Mouse (Mus musculus): ENCODE measurements around the gene Fign. TPM values are rescaled to one million over a fixed set of nuclear protein-coding genes. Genes with fewer than 3 reads are reported as not detected.

Fign gene
- polyA plus RNA-seq, 1 experiment from 2014 or later: 6.8 TPM

DNA sequence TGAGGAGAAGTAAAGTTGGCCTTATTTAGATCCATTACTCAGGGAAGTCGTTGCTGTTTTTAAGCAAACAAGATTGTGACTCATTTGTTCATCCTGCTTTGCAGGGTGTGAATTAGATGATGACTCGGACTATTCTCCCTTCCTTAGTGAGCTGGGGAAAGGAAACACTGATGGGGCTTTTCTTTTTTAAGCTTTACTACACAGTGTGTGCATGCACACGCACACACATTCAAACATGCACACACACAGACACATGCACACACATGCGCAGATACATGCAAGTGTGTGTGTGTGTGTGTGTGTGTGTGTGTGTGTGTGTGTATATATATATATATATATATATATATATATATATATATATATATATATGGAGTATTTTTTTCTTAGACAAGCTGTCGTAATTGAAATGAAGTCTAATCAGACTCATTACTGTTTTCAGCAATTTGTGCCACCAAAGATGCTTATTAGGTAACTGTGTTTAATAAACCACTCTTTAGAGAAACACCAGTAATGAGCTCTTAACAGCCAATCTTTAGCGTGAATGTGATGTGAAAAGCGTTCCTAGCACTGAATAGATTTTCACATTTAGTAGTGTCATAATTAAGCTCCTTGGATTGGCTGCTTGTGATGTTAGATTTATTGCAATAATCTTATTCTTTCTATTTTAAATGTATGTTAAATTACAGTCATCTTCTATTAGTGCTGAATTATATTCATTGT is 103.4 kb downstream of the Fign start:
- Histone ChIP-seq H3K36me3 (ENCODE audit: control insufficient read depth, insufficient read depth) (no peaks in the 10 kb centered on the region), H3K4me1 (ENCODE audit: control insufficient read depth, insufficient read depth, low read length) (peaks cover 3% of the 10 kb centered on the region; the same call in 1 of the 2 replicates), H3K9me3 (replicated peaks; ENCODE audit: control insufficient read depth, low read length) (no peaks in the 10 kb centered on the region), H3K4me3 (ENCODE audit: low read length) (no peak overlapping the region), H3K4me2 (ENCODE audit: low read depth, low read length) (no peak overlapping the region), H3K27ac (ENCODE audit: low read length) (no peak overlapping the region), H3K27me3 (ENCODE audit: control insufficient read depth, insufficient read depth, low read length) (no peaks in the 10 kb centered on the region), H3K9ac (ENCODE audit: low read length) (no peak overlapping the region)
- WGBS: 67% methylated on average over 7 of the region's 7 CpGs
- no peak for ATAC-seq (replicated peaks; ENCODE audit: extremely low read depth, insufficient read depth, low FRiP score)

- Histone ChIP-seq H3K4me2 (ENCODE audit: low read depth, low read length) (no peak overlapping the region), H3K9me3 (replicated peaks; ENCODE audit: control insufficient read depth, low read length) (no peaks in the 10 kb centered on the region), H3K36me3 (ENCODE audit: control insufficient read depth, insufficient read depth) (no peaks in the 10 kb centered on the region), H3K27me3 (ENCODE audit: control insufficient read depth, insufficient read depth, low read length) (no peaks in the 10 kb centered on the region), H3K4me3 (ENCODE audit: low read length) (no peak overlapping the region), H3K4me1 (ENCODE audit: control insufficient read depth, insufficient read depth, low read length) (peaks cover 14% of the 10 kb centered on the region), H3K27ac (ENCODE audit: low read length) (no peak overlapping the region), H3K9ac (ENCODE audit: low read length) (no peak overlapping the region)
- 86% methylated on average over 2 of the region's 2 CpGs for WGBS
- ATAC-seq (replicated peaks; ENCODE audit: extremely low read depth, insufficient read depth, low FRiP score): no peak
Measured at GRCm38 (mm10) chr2:63985426-63985825, 112.4 kb downstream of the Fign start.

DNA sequence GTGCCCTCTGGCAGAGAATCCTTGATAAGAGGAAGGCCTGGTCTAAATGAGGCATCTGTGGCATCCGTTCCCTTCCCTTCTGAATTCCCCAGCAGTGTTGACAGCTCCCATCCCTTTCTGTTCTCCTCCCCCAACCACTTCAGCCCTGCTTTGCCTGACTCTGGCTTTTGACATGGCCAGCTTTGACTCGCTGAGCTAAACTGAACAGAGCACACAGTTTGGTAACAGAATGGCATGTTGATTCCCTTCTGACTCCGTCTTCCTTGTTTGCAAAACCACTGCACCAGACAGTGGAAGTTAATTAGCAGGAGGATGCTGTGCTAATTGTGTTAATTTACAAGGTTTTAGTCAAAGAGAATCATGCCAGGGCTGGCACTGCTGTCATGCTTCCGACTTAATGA is 115.5 kb downstream of the Fign start:
- Histone ChIP-seq H3K4me1 (ENCODE audit: control insufficient read depth, insufficient read depth, low read length) (peaks cover 12% of the 10 kb centered on the region), H3K27me3 (ENCODE audit: control insufficient read depth, insufficient read depth, low read length) (no peaks in the 10 kb centered on the region), H3K9me3 (replicated peaks; ENCODE audit: control insufficient read depth, low read length) (no peaks in the 10 kb centered on the region), H3K9ac (ENCODE audit: low read length) (no peak overlapping the region), H3K36me3 (ENCODE audit: control insufficient read depth, insufficient read depth) (peaks cover 10% of the 10 kb centered on the region), H3K4me3 (ENCODE audit: low read length) (no peak overlapping the region), H3K4me2 (ENCODE audit: low read depth, low read length) (peak overlapping the region; percentile 50), H3K27ac (ENCODE audit: low read length) (peak overlapping the region; percentile 87)
- 28% methylated on average over 4 of the region's 4 CpGs for WGBS
- ATAC-seq (replicated peaks; ENCODE audit: extremely low read depth, insufficient read depth, low FRiP score): peak; percentile 96

DNA sequence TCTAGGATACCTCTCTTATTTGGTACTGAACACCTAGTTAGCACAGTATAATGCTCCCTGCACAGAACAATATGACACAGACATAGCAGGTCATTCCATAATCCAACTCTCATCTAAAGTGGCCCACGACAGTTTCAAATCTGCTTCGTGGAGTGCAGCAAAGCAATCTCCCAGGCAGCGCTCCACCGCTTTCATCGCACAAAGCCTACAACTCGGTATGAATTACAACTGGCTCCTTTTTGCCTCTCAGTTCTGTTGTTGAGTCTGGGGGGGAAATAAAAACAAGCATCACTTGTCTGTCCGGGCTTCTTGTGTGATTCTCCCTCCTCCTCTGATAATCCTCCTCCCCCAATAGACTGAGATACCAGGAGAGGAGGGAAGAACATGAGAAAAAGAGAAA is 116.4 kb downstream of the Fign start:
- Histone ChIP-seq H3K4me3 (ENCODE audit: low read length) (no peak overlapping the region), H3K36me3 (ENCODE audit: control insufficient read depth, insufficient read depth) (peaks cover 10% of the 10 kb centered on the region), H3K9me3 (replicated peaks; ENCODE audit: control insufficient read depth, low read length) (no peaks in the 10 kb centered on the region), H3K27ac (ENCODE audit: low read length) (peak overlapping the region; percentile 87), H3K4me2 (ENCODE audit: low read depth, low read length) (peak overlapping the region; percentile 50), H3K4me1 (ENCODE audit: control insufficient read depth, insufficient read depth, low read length) (peaks cover 14% of the 10 kb centered on the region), H3K27me3 (ENCODE audit: control insufficient read depth, insufficient read depth, low read length) (no peaks in the 10 kb centered on the region), H3K9ac (ENCODE audit: low read length) (peak overlapping the region; percentile 38)
- WGBS: 31% methylated on average over 7 of the region's 7 CpGs
- no peak for ATAC-seq (replicated peaks; ENCODE audit: extremely low read depth, insufficient read depth, low FRiP score)

DNA sequence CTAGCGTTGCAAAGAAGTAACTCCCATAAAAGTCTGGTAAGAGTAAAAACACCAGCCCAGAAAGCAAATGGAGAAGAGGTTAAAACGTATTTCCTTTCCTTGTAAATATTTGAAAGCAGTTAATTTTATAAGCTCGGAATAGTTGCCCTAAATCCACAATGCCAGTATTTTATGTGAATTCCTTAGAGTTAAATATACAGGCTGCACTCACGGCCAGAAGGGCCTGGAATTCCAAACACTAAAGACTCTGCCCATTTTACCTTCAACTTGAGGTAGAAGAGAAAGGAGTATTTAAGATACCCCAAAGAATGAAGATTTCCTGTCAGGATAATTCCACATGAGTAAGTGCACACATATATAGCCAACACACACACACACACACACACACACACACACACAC is 128.2 kb downstream of the Fign start:
- no peaks in the 10 kb centered on the region for H3K36me3 ChIP-seq (ENCODE audit: control insufficient read depth, insufficient read depth)
- no peaks in the 10 kb centered on the region; the same call in 1 of the 2 replicates for H3K4me1 ChIP-seq (ENCODE audit: control insufficient read depth, insufficient read depth, low read length)
- no peak overlapping the region for H3K27ac ChIP-seq (ENCODE audit: low read length)
- H3K9ac ChIP-seq (ENCODE audit: low read length): no peak overlapping the region
- no peak overlapping the region for H3K4me3 ChIP-seq (ENCODE audit: low read length)
- no peaks in the 10 kb centered on the region for H3K27me3 ChIP-seq (ENCODE audit: control insufficient read depth, insufficient read depth, low read length)
- no peak overlapping the region for H3K4me2 ChIP-seq (ENCODE audit: low read depth, low read length)
- no peaks in the 10 kb centered on the region for H3K9me3 ChIP-seq (replicated peaks; ENCODE audit: control insufficient read depth, low read length)
- ATAC-seq (replicated peaks; ENCODE audit: extremely low read depth, insufficient read depth, low FRiP score): no peak
- WGBS: 80% methylated on average over 4 of the region's 4 CpGs

- Histone ChIP-seq H3K4me2 (ENCODE audit: low read depth, low read length) (no peak overlapping the region), H3K9ac (ENCODE audit: low read length) (no peak overlapping the region), H3K36me3 (ENCODE audit: control insufficient read depth, insufficient read depth) (no peaks in the 10 kb centered on the region), H3K9me3 (replicated peaks; ENCODE audit: control insufficient read depth, low read length) (no peaks in the 10 kb centered on the region), H3K27me3 (ENCODE audit: control insufficient read depth, insufficient read depth, low read length) (no peaks in the 10 kb centered on the region), H3K4me1 (ENCODE audit: control insufficient read depth, insufficient read depth, low read length) (no peaks in the 10 kb centered on the region), H3K4me3 (ENCODE audit: low read length) (no peak overlapping the region), H3K27ac (ENCODE audit: low read length) (no peak overlapping the region)
- ATAC-seq (replicated peaks; ENCODE audit: extremely low read depth, insufficient read depth, low FRiP score): no peak
- 96% methylated on average over 2 of the region's 2 CpGs for WGBS
Measured at GRCm38 (mm10) chr2:63931041-63931440, 166.8 kb downstream of the Fign start.

DNA sequence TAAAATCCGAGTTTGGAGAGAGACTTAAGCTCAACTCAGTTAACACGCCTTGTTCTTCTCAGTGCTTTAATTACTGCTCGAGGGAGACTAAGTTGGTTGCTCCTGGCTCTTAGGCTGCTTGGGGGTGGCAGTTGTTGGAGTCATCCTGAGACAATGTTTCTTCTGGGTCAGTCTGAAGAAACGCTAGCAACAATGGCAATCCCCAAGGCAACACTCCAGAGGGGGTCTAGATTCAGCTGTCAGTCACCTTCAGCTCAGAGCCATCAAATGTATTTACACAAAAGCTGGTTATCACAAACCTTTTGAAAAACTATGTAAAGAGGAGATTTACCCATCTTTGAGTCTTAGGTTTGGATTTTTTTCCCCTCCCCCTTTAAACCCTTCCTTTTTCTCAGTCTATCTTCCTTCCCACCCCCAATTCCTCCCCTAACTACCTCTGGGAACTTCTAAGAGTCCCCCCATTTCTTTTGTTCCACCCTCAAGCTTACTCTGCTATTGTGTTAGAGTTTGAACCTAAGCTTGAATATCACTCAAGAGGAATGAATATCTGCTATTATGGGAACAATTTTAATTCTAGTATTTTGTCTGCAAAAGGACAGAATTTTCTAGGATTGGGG is 171.2 kb downstream of the Fign start:
- H3K27me3 ChIP-seq (ENCODE audit: control insufficient read depth, insufficient read depth, low read length): no peaks in the 10 kb centered on the region
- H3K4me2 ChIP-seq (ENCODE audit: low read depth, low read length): no peak overlapping the region
- H3K36me3 ChIP-seq (ENCODE audit: control insufficient read depth, insufficient read depth): no peaks in the 10 kb centered on the region
- ATAC-seq (replicated peaks; ENCODE audit: extremely low read depth, insufficient read depth, low FRiP score): no peak
- H3K4me3 ChIP-seq (ENCODE audit: low read length): no peak overlapping the region
- WGBS: 42% methylated on average over 4 of the region's 4 CpGs
- H3K9me3 ChIP-seq (replicated peaks; ENCODE audit: control insufficient read depth, low read length): no peaks in the 10 kb centered on the region
- H3K27ac ChIP-seq (ENCODE audit: low read length): no peak overlapping the region
- no peaks in the 10 kb centered on the region for H3K4me1 ChIP-seq (ENCODE audit: control insufficient read depth, insufficient read depth, low read length)
- no peak overlapping the region for H3K9ac ChIP-seq (ENCODE audit: low read length)

DNA sequence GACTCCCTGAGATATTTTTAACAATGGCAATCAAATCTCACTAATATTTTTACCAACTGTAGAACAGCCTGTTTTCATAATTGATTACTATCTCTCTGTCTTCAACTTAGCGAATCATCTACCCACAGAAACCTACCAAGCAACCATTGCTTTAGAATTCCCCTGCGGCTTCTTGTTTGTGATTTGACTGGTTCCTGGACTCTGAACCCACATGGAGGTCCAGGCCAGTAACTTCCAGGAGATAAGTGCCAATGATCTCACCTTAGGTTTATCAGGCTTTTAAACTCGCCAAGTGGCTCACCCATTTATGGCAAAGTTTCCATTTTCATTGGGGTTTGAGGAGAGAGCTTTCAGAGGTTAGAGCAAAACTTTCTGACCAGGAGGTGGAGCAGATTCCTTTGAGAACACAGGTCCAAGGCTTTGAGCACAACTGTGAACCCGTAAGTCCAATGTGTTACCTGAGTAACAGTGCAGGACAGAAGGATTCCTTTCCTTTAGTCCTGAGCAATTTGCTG is 172.1 kb downstream of the Fign start:
- no peak for ATAC-seq (replicated peaks; ENCODE audit: extremely low read depth, insufficient read depth, low FRiP score)
- H3K27ac ChIP-seq (ENCODE audit: low read length): no peak overlapping the region
- H3K4me2 ChIP-seq (ENCODE audit: low read depth, low read length): no peak overlapping the region
- 79% methylated on average over 4 of the region's 4 CpGs for WGBS
- no peaks in the 10 kb centered on the region for H3K27me3 ChIP-seq (ENCODE audit: control insufficient read depth, insufficient read depth, low read length)
- H3K9me3 ChIP-seq (replicated peaks; ENCODE audit: control insufficient read depth, low read length): no peaks in the 10 kb centered on the region
- H3K9ac ChIP-seq (ENCODE audit: low read length): no peak overlapping the region
- no peaks in the 10 kb centered on the region for H3K4me1 ChIP-seq (ENCODE audit: control insufficient read depth, insufficient read depth, low read length)
- no peak overlapping the region for H3K4me3 ChIP-seq (ENCODE audit: low read length)
- no peaks in the 10 kb centered on the region for H3K36me3 ChIP-seq (ENCODE audit: control insufficient read depth, insufficient read depth)
